Mouse (Mus musculus) adrenal gland, postnatal 36 days (tissue): ENCODE measurements around the gene Prss16. TPM values are rescaled to one million over a fixed set of nuclear protein-coding genes. Genes with fewer than 3 reads are reported as not detected.

ENCODE experiments used
- DNase-seq, 2 experiments: peaks; one replicate each; pipeline ENCODE4 v3.0.0; 2021; ENCODE audit warnings: mixed read lengths in 1 of 2
- microRNA-seq: library from miRNA; unstranded; fragments of <30 nt; microRNA quantifications from one replicate; pipeline ENCODE4 v1.2.0, GENCODE M21; 2021
- total RNA-seq, 2 experiments: library from RNA; stranded (reverse); gene quantifications; 2 replicates each; pipeline ENCODE4 v1.2.3; 2021

Gene Prss16
- total RNA-seq, 2 experiments from 2014 or later = 0.53 TPM; not detected in 1

DNA sequence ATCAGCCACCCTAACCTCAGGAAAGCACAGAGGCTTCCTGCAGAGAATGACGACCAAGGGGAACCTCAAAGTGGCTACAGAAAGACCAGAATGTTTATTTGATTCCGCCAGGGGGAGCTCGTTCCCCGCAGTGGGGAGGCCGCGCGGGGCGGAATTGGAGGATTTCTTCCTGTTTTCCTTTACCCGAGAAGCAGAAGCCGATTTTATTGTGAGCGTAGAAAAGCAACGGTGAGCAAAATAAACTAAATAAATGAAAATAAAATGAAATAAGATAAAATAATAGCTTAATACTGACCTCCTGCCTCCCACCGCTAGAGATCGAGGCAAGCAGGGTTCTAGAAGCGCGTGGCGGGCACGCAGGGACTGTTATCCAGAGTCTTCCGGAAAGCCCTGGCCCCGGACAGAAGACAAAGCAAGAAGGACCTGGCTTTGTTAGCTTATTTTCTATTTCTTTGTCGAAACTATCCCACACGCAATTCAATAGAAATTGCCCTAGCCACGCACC, 35.3 kb downstream of the Prss16 start:
- peak; percentile 90 to 94 for DNase-seq

DNA sequence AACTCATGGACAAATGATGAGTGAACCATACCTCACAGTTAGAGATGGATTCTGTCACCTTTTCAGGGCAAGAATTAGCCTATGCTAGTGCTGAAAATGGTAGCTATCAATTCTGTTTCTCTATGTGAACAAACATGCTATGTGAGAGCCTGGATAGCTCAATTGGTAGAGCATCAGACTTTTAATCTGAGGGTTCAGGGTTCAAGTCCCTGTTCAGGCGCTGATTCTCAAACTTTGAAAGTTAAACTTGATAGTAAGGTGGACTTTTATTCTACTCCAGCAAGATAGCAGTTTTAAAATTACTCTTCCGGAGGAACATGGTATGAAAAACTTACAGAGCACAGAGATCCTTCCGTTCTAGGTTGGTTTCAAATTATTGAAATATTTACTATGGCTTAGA, 37.9 kb downstream of the Prss16 start:
- DNase-seq = no peak

- no peak for DNase-seq
Measured at GRCm38 (mm10) chr13:21969816-21970215, 39.7 kb downstream of the Prss16 start.

DNA sequence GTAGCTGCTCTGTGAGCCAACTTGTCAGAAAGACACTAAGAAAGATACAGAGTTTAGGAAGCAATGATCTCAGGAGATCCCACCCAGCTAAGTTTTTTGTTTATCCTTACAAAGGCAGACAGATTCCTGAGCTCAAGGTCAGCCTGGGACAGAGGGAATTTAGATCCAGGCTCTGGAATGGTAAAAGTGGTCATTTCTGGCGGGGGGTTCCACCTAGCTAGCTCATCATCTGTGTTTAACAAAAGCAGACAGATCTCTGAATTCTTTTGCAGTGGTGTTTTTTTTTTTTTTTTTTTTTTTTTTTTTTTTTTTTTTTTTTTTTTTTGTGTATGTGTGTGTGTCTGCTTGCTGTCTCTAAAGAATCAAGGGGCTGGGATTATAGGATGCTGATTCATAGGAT, 40.3 kb downstream of the Prss16 start:
- no peak for DNase-seq

Small RNA genes within 50 kb of the gene (microRNA-seq; reads per million reads assigned to microRNA genes)
- not detected for gene Gm44390
- not detected for gene Gm44486

Other genes with a start within 250 kb of the Prss16 start
- 10 to 100 TPM; 26.2 to 28.0 TPM for gene Hist1h1b, start 229.1 kb downstream of the Prss16 start, total RNA-seq
- 10 to 100 TPM; 61.4 to 73.9 TPM for gene Hist1h3i, start 226.4 kb downstream of the Prss16 start, total RNA-seq
- 1 to 10 TPM; 7.5 to 9.1 TPM for gene Hist1h2an, start 222.5 kb downstream of the Prss16 start, total RNA-seq
- 10 to 100 TPM; 21.9 to 22.1 TPM for gene Hist1h2bp, start 222.3 kb downstream of the Prss16 start, total RNA-seq
- 10 to 100 TPM; 74.0 to 76.3 TPM for gene Hist1h2bq, start 199.5 kb downstream of the Prss16 start, total RNA-seq
- gene Hist1h2ao, start 199.3 kb downstream of the Prss16 start, total RNA-seq = 10 to 100 TPM; 24.0 to 56.4 TPM
- 100 to 1,000 TPM; 215 to 270 TPM for gene Hist1h4m, start 198.0 kb downstream of the Prss16 start, total RNA-seq
- 100 to 1,000 TPM in 1 of 2 experiments, 10 to 100 TPM in 1; 56.0 to 125 TPM for gene Hist1h4n, start 177.5 kb downstream of the Prss16 start, total RNA-seq
- gene Hist1h2ap, start 176.2 kb downstream of the Prss16 start, total RNA-seq = 10 to 100 TPM; 48.2 to 72.9 TPM
- gene Hist1h2br, start 176.0 kb downstream of the Prss16 start, total RNA-seq = 10 to 100 TPM; 72.5 to 76.9 TPM
- gene Zfp184, start 64.6 kb downstream of the Prss16 start, total RNA-seq = 1 to 10 TPM; 1.5 to 1.6 TPM
- gene Pom121l2, start 28.5 kb downstream of the Prss16 start, total RNA-seq = not detected
- 10 to 100 TPM; 58.6 to 69.2 TPM for gene Hist1h2ah, start 25.8 kb upstream of the Prss16 start, total RNA-seq
- gene Hist1h2bk, start 26.1 kb upstream of the Prss16 start, total RNA-seq = 10 to 100 TPM; 67.8 to 68.6 TPM
- gene Hist1h4i, start 31.6 kb upstream of the Prss16 start, total RNA-seq = 10 to 100 TPM; 75.2 to 76.6 TPM
- gene Hist1h2ag, start 33.2 kb upstream of the Prss16 start, total RNA-seq = 10 to 100 TPM; 41.1 to 45.0 TPM
- gene Hist1h2bj, start 33.5 kb upstream of the Prss16 start, total RNA-seq = 10 to 100 TPM; 40.2 to 48.5 TPM
- not detected for gene Vmn1r188, start 74.7 kb upstream of the Prss16 start, total RNA-seq
- not detected for gene Vmn1r189, start 96.1 kb upstream of the Prss16 start, total RNA-seq
- gene Vmn1r191, start 174.2 kb upstream of the Prss16 start, total RNA-seq = not detected
- gene Vmn1r192, start 181.4 kb upstream of the Prss16 start, total RNA-seq = not detected
- not detected for gene Vmn1r193, start 213.4 kb upstream of the Prss16 start, total RNA-seq
- gene Vmn1r194, start 234.5 kb upstream of the Prss16 start, total RNA-seq = not detected